Mouse (Mus musculus) layer of hippocampus, adult 11-12 months (tissue): ENCODE data around the gene Ankrd9.

Experiments
- DNase-seq: peaks from one replicate; pipeline ENCODE4 v3.0.0; 2022; ENCODE audit warnings: low spot score

Ankrd9 gene

GRCm38 (mm10) chr12:110989409-110989808 lies 10.6 kb upstream of the Ankrd9 start:
- DNase-seq = no peak

GRCm38 (mm10) chr12:110986536-110987425 lies 7.9 kb upstream of the Ankrd9 start:
- no peak for DNase-seq

- DNase-seq = no peak
These were observed 6.3 kb upstream of the Ankrd9 start for GRCm38 (mm10) chr12:110985141-110985540.

GRCm38 (mm10) chr12:110984598-110984997 lies 5.8 kb upstream of the Ankrd9 start:
- no peak for DNase-seq

- no peak for DNase-seq
These were observed 4.9 kb upstream of the Ankrd9 start for GRCm38 (mm10) chr12:110983714-110984113.

- no peak for DNase-seq
These were observed 4.2 kb upstream of the Ankrd9 start for GRCm38 (mm10) chr12:110983083-110983482.

GRCm38 (mm10) chr12:110981736-110982135 lies 2.9 kb upstream of the Ankrd9 start:
- no peak for DNase-seq

- DNase-seq = no peak
These were observed 968 bp upstream of the Ankrd9 start for GRCm38 (mm10) chr12:110979808-110980207.

GRCm38 (mm10) chr12:110977896-110978606 lies 789 bp downstream of the Ankrd9 start:
- DNase-seq = no peak

GRCm38 (mm10) chr12:110977345-110977733 lies 1.5 kb downstream of the Ankrd9 start:
- no peak for DNase-seq

GRCm38 (mm10) chr12:110976589-110977344 lies 2.1 kb downstream of the Ankrd9 start:
- no peak for DNase-seq

GRCm38 (mm10) chr12:110975838-110976468 lies 2.9 kb downstream of the Ankrd9 start:
- DNase-seq = no peak

- DNase-seq = no peak
These were observed 3.5 kb downstream of the Ankrd9 start for GRCm38 (mm10) chr12:110975385-110975784.

GRCm38 (mm10) chr12:110974726-110975125 lies 4.1 kb downstream of the Ankrd9 start:
- no peak for DNase-seq

GRCm38 (mm10) chr12:110974295-110974694 lies 4.5 kb downstream of the Ankrd9 start:
- DNase-seq = no peak

GRCm38 (mm10) chr12:110973829-110974228 lies 5.0 kb downstream of the Ankrd9 start:
- DNase-seq = no peak

GRCm38 (mm10) chr12:110971972-110972371 lies 6.9 kb downstream of the Ankrd9 start:
- DNase-seq = no peak

- DNase-seq = no peak
These were observed 8.4 kb downstream of the Ankrd9 start for GRCm38 (mm10) chr12:110970408-110970807.

- DNase-seq = no peak
These were observed 11.7 kb downstream of the Ankrd9 start for GRCm38 (mm10) chr12:110967146-110967545.

- DNase-seq = no peak
These were observed 12.8 kb downstream of the Ankrd9 start for GRCm38 (mm10) chr12:110966079-110966478.

- no peak for DNase-seq
These were observed 13.3 kb downstream of the Ankrd9 start for GRCm38 (mm10) chr12:110965500-110965899.

- DNase-seq = no peak
These were observed 16.9 kb downstream of the Ankrd9 start for GRCm38 (mm10) chr12:110961973-110962372.
